Mouse (Mus musculus): Measurements from ENCODE around the gene Ceacam20. TPM values are rescaled to one million over a fixed set of nuclear protein-coding genes. Genes with fewer than 3 reads are reported as not detected.
"Not testable (repeated sequence)": the region's sequence is repeated elsewhere in the genome, so short reads cannot be mapped to it uniquely, and the experiment has no call there.

The Ceacam20 gene
- polyA plus RNA-seq, 2 experiments from 2014 or later = not detected

DNA sequence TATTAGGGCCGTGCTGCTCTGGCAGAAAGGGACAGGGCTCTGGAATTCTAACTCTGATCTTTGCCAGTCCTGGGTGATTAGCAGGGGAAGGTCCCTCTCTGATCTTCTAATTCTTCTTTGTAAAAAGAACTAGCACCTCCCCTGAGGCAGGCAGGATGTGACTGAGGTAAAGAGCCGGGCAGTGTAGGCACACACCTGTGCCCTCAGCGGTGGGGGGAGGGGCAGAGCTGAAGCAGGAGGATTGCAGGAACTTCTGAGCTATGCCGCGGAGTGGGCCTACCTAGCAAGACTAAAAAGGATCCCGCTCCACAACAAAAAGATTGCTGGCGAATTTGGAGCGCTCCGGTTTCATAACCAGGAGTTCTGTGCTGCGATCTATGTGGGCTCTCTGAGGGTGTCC, 15.2 kb upstream of the Ceacam20 start:
- ATAC-seq = peak; percentile 44

DNA sequence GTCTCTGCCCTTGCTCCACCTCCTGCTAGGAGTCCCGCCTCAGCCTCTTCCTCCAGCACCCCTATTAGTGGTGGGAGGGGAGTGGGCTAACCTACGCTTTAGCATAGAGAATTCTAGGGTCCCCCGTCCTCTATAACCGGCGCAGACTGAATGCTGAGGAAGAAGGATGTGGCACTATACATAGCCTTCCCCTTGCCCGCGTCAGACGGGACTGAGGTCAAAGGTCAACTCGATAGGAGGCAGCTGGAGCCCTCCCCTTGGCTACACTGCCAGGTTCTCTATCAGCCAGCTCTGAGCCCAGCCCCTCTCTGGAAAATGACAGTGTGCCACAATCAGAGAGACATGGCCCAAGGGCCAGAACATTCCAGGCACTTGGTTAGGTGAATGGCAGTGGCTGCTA, 14.6 kb upstream of the Ceacam20 start, which contains the start of gene Igsf23:
Gene Igsf23, minus strand, starts transcription at position 168 of the 400 bp plus-strand sequence.
- peak; percentile 9 for ATAC-seq

DNA sequence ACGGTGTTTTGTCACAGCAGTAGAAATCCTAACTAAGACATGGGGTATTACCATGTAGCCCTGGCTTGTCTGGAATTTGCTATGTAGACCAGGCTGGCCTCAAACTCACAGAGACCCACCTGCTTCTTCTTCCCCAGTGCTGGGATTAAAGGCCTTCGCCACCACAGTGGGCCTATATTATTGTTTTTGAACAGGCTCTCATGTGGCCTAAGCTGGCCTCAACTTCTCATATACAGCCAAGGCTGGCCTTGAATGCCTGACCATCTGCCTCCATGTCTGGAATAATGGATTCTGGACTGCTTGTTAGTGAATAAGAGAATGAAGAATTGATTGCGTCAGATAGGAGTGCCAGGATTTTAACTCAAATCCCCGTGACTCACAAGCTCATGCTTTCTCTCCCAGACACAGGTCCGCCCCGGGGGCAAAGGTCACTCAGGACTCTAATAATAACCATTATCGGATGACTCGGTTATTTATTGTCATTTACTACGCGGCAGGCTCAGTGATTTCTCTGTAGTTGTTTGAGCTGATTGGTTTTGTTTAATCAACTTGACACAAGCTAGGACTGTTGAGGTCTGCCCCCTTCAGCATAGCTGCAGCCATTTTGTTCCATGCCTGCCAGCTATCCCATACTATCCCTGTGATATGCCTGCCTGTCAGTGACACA, 12.8 kb upstream of the Ceacam20 start:
- ATAC-seq = no peak

DNA sequence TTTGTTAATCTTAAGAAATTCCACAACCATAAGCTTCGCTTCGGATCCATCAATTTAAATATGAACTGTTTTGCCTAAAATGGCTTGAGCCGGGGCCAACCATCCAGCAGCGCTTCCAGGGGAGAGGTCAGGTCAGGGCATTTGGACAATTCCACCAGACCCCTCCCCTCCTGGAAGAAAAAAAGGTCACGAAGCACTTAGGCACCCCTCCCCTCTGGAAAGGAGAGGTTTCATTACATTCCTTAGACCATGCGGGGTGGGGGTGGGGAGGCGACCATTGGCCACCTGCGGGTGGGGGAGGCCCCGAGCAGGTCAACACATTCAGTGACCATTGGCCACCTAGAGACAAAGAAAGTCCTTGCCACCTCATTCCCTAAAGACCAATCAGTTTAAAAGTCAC, 12.2 kb upstream of the Ceacam20 start:
- ATAC-seq = no peak

DNA sequence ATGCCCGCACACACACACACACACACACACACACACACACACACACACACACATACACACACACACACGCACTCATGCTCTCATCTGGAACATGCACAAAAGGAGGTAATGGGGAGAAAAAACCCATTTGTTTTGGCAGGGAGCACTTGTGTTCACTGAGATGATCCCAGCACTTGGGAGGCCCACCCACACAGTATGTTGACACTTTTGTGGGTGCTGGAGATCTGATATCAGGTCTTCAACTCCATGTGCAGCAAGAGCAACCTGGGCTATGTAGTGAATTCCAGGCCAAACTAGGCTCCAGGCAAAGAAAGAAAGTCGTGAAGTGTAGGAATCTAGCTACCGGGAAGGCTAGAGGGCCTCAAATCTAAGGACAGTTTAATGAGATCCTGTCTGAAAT, 9.4 kb upstream of the Ceacam20 start:
- no peak for ATAC-seq

DNA sequence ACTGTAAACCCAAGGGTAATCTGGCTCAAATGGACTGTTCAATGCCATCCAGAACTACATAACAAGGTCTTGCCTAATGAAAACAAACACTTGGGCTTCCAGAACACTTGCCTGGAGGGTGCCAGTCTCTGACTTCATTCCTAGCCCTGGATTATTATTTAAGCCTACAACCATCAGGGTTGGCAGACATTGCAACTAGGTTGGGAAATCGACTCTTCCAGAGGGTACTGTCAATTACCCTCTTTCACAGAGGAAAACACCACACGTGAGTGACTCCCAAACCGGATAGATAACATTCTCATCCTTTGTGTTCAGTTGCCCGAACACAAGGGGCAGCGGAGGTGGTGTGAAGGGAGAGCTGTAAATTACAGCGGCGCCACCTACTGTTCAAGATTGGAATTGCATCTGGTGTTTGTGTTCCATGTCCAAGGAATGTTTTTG, 8.9 kb upstream of the Ceacam20 start:
- peak; percentile 87 for ATAC-seq

DNA sequence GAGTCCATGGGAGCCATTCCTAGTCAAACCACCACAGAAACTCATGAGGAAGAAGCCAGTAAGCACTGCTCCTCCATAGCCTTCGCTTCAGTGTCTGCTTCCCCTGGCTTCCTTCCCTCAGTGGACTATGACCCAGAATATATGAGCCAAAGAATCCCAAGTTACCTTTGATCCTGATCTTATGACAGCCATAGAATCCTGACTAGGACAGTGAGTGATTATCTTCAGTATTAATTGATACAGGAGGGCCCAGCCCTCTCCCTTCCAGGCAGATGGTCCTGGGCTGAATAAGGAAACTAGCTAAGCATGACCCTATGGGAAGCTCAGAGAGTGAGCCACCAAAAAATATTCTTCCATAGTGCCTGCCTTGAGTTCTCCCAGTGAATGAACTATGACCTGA, 2.8 kb upstream of the Ceacam20 start:
- ATAC-seq = no peak

DNA sequence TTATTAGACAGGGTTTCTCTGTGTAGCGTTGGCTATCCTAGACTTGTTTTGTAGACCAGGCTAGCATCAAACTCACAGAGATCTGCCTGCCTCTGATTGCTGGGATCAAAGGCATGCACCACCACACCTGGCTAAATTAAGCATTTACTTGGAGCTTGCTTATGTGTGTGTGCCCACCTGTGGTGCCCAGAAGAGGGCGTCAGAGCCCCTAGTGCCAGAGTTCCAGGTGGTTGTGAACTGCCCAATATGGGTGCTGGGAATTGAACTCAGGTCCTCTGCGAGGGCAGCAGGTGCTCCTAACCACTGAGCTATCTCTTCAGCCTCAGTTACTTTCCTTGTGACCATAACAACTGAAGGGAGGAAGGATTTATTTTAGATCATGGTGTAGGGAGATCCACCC, 3.9 kb downstream of the Ceacam20 start:
- ATAC-seq = no peak

DNA sequence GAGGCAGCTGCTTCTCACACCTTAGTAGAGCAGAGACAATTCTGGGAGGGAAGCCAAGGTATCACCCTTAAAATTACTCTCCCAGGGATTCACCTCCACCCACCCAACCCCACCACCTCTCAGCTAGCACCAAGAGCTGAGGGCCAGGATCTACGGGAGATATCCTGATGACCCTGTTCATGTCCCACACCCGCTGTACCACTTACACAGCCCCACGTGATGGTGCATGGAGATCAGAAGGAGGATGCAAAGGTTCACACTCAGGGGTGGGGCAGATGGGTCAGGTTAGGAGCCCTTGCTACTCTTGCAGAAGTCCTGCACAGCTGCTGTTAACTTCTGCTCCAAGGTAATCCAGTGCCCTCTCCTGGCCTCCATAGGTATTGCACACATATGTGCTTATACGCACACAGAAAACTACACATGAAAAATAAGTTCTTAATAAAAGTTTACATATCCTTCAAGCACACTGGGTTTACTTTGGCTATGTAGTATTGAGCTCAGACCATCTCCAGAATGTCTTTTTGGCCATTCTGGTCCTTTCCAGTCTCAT, 4.4 kb downstream of the Ceacam20 start:
- ATAC-seq = no peak

DNA sequence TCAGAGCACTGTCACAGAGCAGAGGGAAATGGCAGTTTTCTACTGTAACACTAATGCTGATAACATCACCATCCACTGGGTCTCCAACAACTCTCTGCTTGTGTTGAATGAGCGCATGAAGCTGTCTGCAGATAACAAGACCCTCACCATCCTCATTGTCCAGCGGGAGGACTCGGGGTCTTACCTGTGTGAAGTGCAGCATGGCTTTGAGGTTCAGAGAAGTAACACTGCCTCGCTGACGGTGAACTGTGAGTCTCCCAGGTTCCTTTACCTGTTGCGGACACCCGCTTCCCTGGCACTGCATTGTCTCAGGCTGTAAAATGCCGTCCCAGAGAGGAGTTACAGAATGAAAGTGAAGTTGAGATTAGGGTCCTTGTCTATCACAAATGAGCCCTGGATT, 5.0 kb downstream of the Ceacam20 start:
- no peak for ATAC-seq

DNA sequence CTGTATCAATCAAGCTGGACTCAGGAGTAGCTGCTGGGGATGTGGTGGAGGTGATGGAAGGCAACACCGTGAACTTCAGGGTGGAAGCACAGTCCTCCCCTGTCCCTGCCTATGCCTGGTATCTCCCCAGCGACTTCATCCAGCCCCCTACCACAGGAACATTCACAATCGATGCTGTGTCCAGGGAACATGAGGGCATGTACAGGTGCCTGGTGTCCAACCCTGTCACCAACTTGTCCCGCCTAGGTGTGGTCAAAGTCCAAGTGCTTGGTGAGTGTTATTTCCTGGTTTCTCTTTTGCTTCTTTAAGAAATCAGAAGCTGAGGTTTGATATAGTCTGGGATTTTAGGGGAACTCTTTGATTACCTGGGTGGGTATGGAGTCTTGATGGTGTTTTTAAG, 6.3 kb downstream of the Ceacam20 start:
- no peak for ATAC-seq

DNA sequence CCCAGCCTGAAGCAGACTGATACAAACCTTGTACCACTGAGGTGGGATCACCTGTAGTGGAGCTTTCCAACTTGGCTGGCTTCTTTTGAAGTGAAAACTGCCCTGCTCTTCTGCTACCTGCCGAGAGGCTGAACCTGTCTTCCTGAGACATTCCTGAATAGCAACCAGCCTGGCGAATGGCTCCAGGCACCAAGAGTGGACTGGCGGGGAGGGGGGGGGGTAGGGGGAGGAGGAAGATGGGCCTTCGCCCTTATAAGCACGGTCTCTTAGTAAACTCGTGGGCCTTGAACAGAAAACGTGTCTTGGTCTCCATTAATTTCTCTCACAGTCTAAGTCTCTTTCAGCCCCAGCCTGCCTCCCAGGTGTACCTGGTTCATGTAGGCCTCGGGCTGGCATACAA, 26.0 kb downstream of the Ceacam20 start, which contains the start of gene Nlrp9b:
Gene Nlrp9b, plus strand, starts transcription at position 301 of the 400 bp plus-strand sequence.
- not testable (repeated sequence) for ATAC-seq

DNA sequence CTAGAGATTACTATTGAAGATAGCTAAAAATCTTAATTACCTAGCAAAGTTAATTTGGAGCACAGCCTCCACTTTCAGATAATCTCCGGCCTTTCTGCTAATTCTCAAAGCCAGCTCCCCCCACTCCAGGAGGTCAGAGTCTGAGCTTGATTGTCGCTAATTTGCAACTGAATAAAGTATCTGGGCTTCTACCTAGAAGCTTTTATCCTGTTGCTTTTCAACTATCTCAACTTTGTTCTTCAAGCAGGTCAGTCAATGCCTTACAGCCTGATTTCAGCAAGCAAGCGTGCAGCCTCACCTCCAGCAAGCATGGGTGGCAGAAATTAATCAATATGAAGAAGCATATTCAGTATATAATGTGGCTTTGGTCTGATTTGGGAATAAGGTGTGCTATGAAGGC, 31.5 kb downstream of the Ceacam20 start:
- not testable (repeated sequence) for ATAC-seq

DNA sequence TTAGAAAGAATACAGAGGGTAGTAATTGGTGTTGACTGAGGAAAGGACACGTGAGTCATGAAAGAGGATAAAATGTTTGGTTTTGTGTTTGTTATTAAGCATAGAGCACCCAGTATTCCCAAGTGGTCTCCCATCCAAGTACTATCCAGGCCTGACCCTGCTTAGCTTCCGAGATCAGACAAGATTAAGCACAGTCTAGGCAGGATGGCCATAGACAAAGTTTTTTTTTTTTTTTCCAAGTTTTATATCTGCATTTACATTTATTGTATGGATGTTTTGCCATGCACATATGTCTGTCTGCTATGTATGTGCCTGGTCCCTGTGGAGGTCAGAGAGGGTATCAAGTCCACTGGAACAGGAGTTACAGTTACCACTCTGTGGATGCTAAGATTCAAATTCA, 44.8 kb downstream of the Ceacam20 start:
- no peak for ATAC-seq

Other genes starting within 250 kb of the Ceacam20 start
- 1 to 10 TPM; 3.7 to 6.9 TPM for gene Tomm40, start 250.0 kb upstream of the Ceacam20 start, polyA plus RNA-seq (2017; shearing (Covaris generic))
- gene Nectin2, start 214.9 kb upstream of the Ceacam20 start, polyA plus RNA-seq (2017; shearing (Covaris generic)) = under 1 TPM in 1 of 2 experiments, not detected in 1; 0.12 TPM
- gene Bcam, start 194.4 kb upstream of the Ceacam20 start, polyA plus RNA-seq (2017; shearing (Covaris generic)) = 1 to 10 TPM; 2.5 to 3.7 TPM
- not detected for gene Cblc, start 168.6 kb upstream of the Ceacam20 start, polyA plus RNA-seq (2017; shearing (Covaris generic))
- 10 to 100 TPM; 16.0 to 20.5 TPM for gene Bcl3, start 142.6 kb upstream of the Ceacam20 start, polyA plus RNA-seq (2017; shearing (Covaris generic))
- gene Gm19345, start 113.4 kb upstream of the Ceacam20 start, polyA plus RNA-seq (2017; shearing (Covaris generic)) = not detected
- not detected for gene Ceacam16, start 104.1 kb upstream of the Ceacam20 start, polyA plus RNA-seq (2017; shearing (Covaris generic))
- gene Ceacam19, start 77.4 kb upstream of the Ceacam20 start, polyA plus RNA-seq (2017; shearing (Covaris generic)) = not detected
- 10 to 100 TPM; 22.2 to 24.7 TPM for gene Pvr, start 44.3 kb upstream of the Ceacam20 start, polyA plus RNA-seq (2017; shearing (Covaris generic))
- 10 to 100 TPM; 11.1 to 17.6 TPM for gene Igsf23, start 14.7 kb upstream of the Ceacam20 start, polyA plus RNA-seq (2017; shearing (Covaris generic))
- not detected for gene Nlrp9b, start 26.1 kb downstream of the Ceacam20 start, polyA plus RNA-seq (2017; shearing (Covaris generic))
- not detected for gene Vmn1r91, start 134.3 kb downstream of the Ceacam20 start, polyA plus RNA-seq (2017; shearing (Covaris generic))
- gene Gm16442, start 157.2 kb downstream of the Ceacam20 start, polyA plus RNA-seq (2017; shearing (Covaris generic)) = not detected
- gene Vmn1r93, start 173.7 kb downstream of the Ceacam20 start, polyA plus RNA-seq (2017; shearing (Covaris generic)) = not detected
- not detected for gene Vmn1r94, start 203.0 kb downstream of the Ceacam20 start, polyA plus RNA-seq (2017; shearing (Covaris generic))
- not detected for gene Vmn1r95, start 228.3 kb downstream of the Ceacam20 start, polyA plus RNA-seq (2017; shearing (Covaris generic))
- not detected for gene Gm6164, start 240.2 kb downstream of the Ceacam20 start, polyA plus RNA-seq (2017; shearing (Covaris generic))

All from CD4-positive, CD25-positive, alpha-beta regulatory T cell, adult 4 months (primary cell).